Mouse (Mus musculus) MEL (cell line): ENCODE results near the gene Gm21969.

Experiments used
- BHLHE40 ChIP-seq: IDR thresholded peaks from 2 replicates; pipeline ENCODE4 v1.6.1; 2012; ENCODE audit warnings: low read depth, mild to moderate bottlenecking, inconsistent platforms, low read length, improper control_type of control experiment, borderline replicate concordance
- CHD1 ChIP-seq: IDR thresholded peaks from 2 replicates; pipeline ENCODE4 v1.6.1; 2012; ENCODE audit warnings: low read depth, mild to moderate bottlenecking, inconsistent platforms, low read length, improper control_type of control experiment
- CTCF ChIP-seq, 3 experiments: IDR thresholded peaks in 2 of 3; conservative IDR thresholded peaks in 1 of 3; 2 replicates each; pipeline ENCODE4 v1.5.1; 2011 to 2012; ENCODE audit warnings: low read length in 3 of 3, low read depth in 2 of 3, mild to moderate bottlenecking in 2 of 3, improper control_type of control experiment in 1 of 3, inconsistent platforms in 1 of 3, mixed read lengths in 1 of 3, moderate library complexity in 1 of 3; ENCODE audit not compliant: control insufficient read depth in 1 of 3, insufficient read depth in 1 of 3, poor library complexity in 1 of 3, severe bottlenecking in 1 of 3
- MAZ ChIP-seq: IDR thresholded peaks from 2 replicates; pipeline ENCODE4 v1.6.1; 2012; ENCODE audit warnings: low read depth, mild to moderate bottlenecking, inconsistent platforms, low read length, improper control_type of control experiment
- POLR2A ChIP-seq, 2 experiments: IDR thresholded peaks; 2 replicates each; pipeline ENCODE4 v1.6.1; 2011 to 2012; ENCODE audit warnings: low read length in 2 of 2, mild to moderate bottlenecking in 2 of 2, control low read depth in 1 of 2, improper control_type of control experiment in 1 of 2, low read depth in 1 of 2, moderate library complexity in 1 of 2; ENCODE audit not compliant: control insufficient read depth in 1 of 2, insufficient read depth in 1 of 2, poor library complexity in 1 of 2
- POLR2AphosphoS5 ChIP-seq: IDR thresholded peaks from 2 replicates; pipeline ENCODE4 v1.6.1; 2012; ENCODE audit warnings: low read depth, borderline replicate concordance, mild to moderate bottlenecking, inconsistent platforms, low read length, moderate library complexity, mixed read lengths
- RCOR1 ChIP-seq: IDR thresholded peaks from 2 replicates; pipeline ENCODE4 v1.6.1; 2012; ENCODE audit warnings: low read depth, mild to moderate bottlenecking, inconsistent platforms, low read length, improper control_type of control experiment
- SIN3A ChIP-seq: IDR thresholded peaks from 2 replicates; pipeline ENCODE4 v1.6.1; 2012; ENCODE audit warnings: low read length, improper control_type of control experiment, inconsistent platforms
- TCF12 ChIP-seq: IDR thresholded peaks from 2 replicates; pipeline ENCODE4 v1.6.1; 2014; ENCODE audit warnings: low read depth, mild to moderate bottlenecking, inconsistent platforms, low read length, improper control_type of control experiment, moderate library complexity
- USF2 ChIP-seq, 2 experiments: IDR thresholded peaks; 2 replicates each; pipeline ENCODE4 v1.6.1; 2011 to 2012; ENCODE audit warnings: improper control_type of control experiment in 2 of 2, low read length in 2 of 2, borderline replicate concordance in 1 of 2, inconsistent platforms in 1 of 2, low read depth in 1 of 2, mild to moderate bottlenecking in 1 of 2; ENCODE audit not compliant: insufficient read depth in 1 of 2
- ZMIZ1 ChIP-seq: IDR thresholded peaks from 2 replicates; pipeline ENCODE4 v1.6.1; 2012; ENCODE audit warnings: low read depth, mild to moderate bottlenecking, inconsistent platforms, low read length, improper control_type of control experiment, moderate library complexity

DNA sequence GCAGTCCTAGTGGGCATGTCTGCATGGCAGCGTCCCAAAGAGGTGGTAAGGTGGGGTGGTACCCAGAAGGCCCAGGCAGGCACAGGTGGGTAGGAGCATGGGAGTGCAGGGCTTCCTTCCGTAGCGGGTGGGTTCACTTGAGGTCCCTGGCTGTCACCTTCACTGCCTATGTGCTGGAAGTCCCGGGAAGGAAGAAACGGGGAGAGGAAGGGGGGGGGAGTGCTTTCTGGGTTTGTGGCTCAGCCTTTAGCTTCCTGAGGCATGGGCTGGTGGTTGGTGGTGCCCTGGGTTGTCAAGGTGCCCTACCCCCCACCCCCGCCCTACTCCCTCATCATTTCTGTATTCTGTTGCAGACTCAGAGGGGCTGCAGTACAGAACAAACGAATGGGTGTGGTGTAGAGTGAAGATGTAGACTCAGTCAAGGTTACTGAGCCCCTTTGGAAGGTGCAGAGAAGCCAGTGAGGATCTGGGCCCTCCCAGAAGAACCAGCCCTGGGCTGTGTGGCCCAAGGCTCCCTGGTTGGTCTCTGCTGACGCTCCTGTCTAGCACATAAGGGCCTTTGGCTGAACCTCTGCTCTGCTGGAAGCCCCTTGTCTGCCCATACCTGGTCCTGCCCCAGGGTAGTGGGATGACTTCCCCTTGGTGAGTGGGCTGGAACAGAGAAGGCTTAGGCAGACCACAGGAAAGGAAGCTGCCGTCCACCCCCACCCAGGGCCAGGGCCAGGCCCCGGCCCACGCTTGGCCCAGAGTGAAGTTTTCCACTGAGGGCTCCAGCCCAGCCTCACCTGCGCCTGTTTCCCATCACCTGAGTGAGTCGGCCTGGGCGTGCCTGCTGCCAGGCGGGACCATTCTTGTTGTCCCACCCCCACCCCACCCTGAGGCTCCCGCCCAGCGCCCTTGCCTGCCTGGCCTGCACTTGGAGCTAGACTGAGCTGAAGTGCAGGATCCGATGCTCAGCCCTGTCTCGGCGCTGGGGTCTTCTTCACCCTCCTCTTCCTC is 5.4 kb upstream of the Gm21969 start:
- no peak for TF ChIP-seq CTCF (IDR thresholded peaks at IDR 0.05 in 2 of 3, conservative IDR thresholded peaks at IDR 0.05 in 1 of 3; ENCODE audit: control insufficient read depth in 1 of 3, insufficient read depth in 1 of 3, low read depth in 2 of 3, low read length in 3 of 3, poor library complexity in 1 of 3, severe bottlenecking in 1 of 3)
- no peak for TF ChIP-seq RCOR1
- TF ChIP-seq MAZ = no peak
- TF ChIP-seq USF2 (IDR thresholded peaks at IDR 0.05; ENCODE audit: borderline replicate concordance in 1 of 2, insufficient read depth in 1 of 2, low read depth in 1 of 2, low read length in 2 of 2) = no peak
- TF ChIP-seq POLR2A (IDR thresholded peaks at IDR 0.05; ENCODE audit: control insufficient read depth in 1 of 2, insufficient read depth in 1 of 2, low read depth in 1 of 2, low read length in 2 of 2, poor library complexity in 1 of 2) = no peak
- TF ChIP-seq SIN3A = no peak
- no peak for TF ChIP-seq TCF12
- TF ChIP-seq POLR2AphosphoS5 = no peak
- no peak for TF ChIP-seq BHLHE40
- no peak for TF ChIP-seq ZMIZ1
- no peak for TF ChIP-seq CHD1
